Mouse (Mus musculus): ENCODE measurements at regions not wholly inside any gene's neighbourhood (a gene's known extent, or its start where the extent isn't known, plus 50 kb on each side); places are given as distances from the start of the nearest gene placed in this dataset.

GRCm38 (mm10) chr4:12837097-12837426 lies 665.2 kb upstream of the Fam92a start:
- no peak for DNase-seq (ENCODE audit: low read depth, low spot score)

- DNase-seq (ENCODE audit: low read depth, low spot score), result no peak
Measured at GRCm38 (mm10) chr4:12836326-12837096, 664.7 kb upstream of the Fam92a start.

- DNase-seq (ENCODE audit: low read depth, low spot score), result no peak
Measured at GRCm38 (mm10) chr4:12826419-12826818, 654.6 kb upstream of the Fam92a start.

GRCm38 (mm10) chr4:12814251-12814650 lies 642.4 kb upstream of the Fam92a start:
- no peak for DNase-seq (ENCODE audit: low read depth, low spot score)

GRCm38 (mm10) chr4:12801186-12801585 lies 629.4 kb upstream of the Fam92a start:
- no peak for DNase-seq (ENCODE audit: low read depth, low spot score)

GRCm38 (mm10) chr4:12799564-12799963 lies 627.7 kb upstream of the Fam92a start:
- DNase-seq (ENCODE audit: low read depth, low spot score), result no peak

- DNase-seq (ENCODE audit: low read depth, low spot score), result no peak
Measured at GRCm38 (mm10) chr4:12792764-12793422, 621.1 kb upstream of the Fam92a start.

GRCm38 (mm10) chr4:12791786-12792674 lies 620.2 kb upstream of the Fam92a start:
- no peak for DNase-seq (ENCODE audit: low read depth, low spot score)

- no peak for DNase-seq (ENCODE audit: low read depth, low spot score)
Measured at GRCm38 (mm10) chr4:12785840-12786239, 614.0 kb upstream of the Fam92a start.

- DNase-seq (ENCODE audit: low read depth, low spot score), result no peak
Measured at GRCm38 (mm10) chr4:12784479-12784878, 612.7 kb upstream of the Fam92a start.

GRCm38 (mm10) chr4:12784068-12784467 lies 612.3 kb upstream of the Fam92a start:
- DNase-seq (ENCODE audit: low read depth, low spot score), result no peak

GRCm38 (mm10) chr4:12781969-12782904 lies 610.4 kb upstream of the Fam92a start:
- no peak for DNase-seq (ENCODE audit: low read depth, low spot score)

- DNase-seq (ENCODE audit: low read depth, low spot score), result no peak
Measured at GRCm38 (mm10) chr4:12780254-12780653, 608.4 kb upstream of the Fam92a start.

- no peak for DNase-seq (ENCODE audit: low read depth, low spot score)
Measured at GRCm38 (mm10) chr4:12779211-12779610, 607.4 kb upstream of the Fam92a start.

GRCm38 (mm10) chr4:12778163-12778562 lies 606.3 kb upstream of the Fam92a start:
- no peak for DNase-seq (ENCODE audit: low read depth, low spot score)

GRCm38 (mm10) chr4:12776217-12776578 lies 604.4 kb upstream of the Fam92a start:
- DNase-seq (ENCODE audit: low read depth, low spot score), result no peak

- DNase-seq (ENCODE audit: low read depth, low spot score), result no peak
Measured at GRCm38 (mm10) chr4:12775524-12776216, 603.9 kb upstream of the Fam92a start.

GRCm38 (mm10) chr4:12775090-12775489 lies 603.3 kb upstream of the Fam92a start:
- no peak for DNase-seq (ENCODE audit: low read depth, low spot score)

- no peak for DNase-seq (ENCODE audit: low read depth, low spot score)
Measured at GRCm38 (mm10) chr4:12774671-12775070, 602.9 kb upstream of the Fam92a start.

GRCm38 (mm10) chr4:12773201-12773600 lies 601.4 kb upstream of the Fam92a start:
- DNase-seq (ENCODE audit: low read depth, low spot score), result no peak

All from WW6 (cell line).